Mouse (Mus musculus) embryonic fibroblast, embryonic 13.5 days (primary cell): ENCODE measurements around the gene Dusp21.

ENCODE experiments used
- CTCF ChIP-seq: IDR thresholded peaks from 2 replicates; pipeline ENCODE4 v1.5.1; 2011; ENCODE audit warnings: mild to moderate bottlenecking, control low read depth, low read length, moderate library complexity, borderline replicate concordance; ENCODE audit not compliant: insufficient read depth
- POLR2A ChIP-seq: IDR thresholded peaks from 2 replicates; pipeline ENCODE4 v1.6.1; 2011; ENCODE audit warnings: low read depth, mild to moderate bottlenecking, control low read depth, low read length, moderate library complexity

DNA sequence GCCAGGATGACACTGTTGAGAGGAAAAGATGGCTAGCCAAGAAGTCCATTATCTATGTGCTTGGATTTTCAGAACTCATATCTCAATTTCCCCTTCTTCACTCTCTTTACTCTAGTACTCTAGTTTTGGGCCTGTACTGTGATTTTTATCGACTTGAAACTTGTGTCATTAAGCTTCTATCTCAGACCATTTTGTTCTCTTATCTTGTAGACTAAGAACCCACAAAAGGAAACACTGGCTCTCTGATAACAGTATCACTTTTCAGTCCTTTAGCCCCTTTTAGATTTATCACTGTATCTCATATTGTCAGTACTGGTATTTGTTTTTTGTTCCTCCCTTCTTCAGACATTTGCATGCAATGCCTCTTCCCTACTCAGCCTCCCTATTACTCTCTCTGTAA is 33.8 kb downstream of the Dusp21 start:
- TF ChIP-seq CTCF (no peak), POLR2A (no peak)
